Mouse (Mus musculus) kidney, adult 2 months (tissue): Measurements from ENCODE around the gene Cep131.

Experiments used
- CTCF ChIP-seq: fragments of 200-500 bp; conservative IDR thresholded peaks from 2 replicates; pipeline ENCODE4 v1.5.1; 2011; ENCODE audit warnings: low read depth, mild to moderate bottlenecking, control low read depth, low read length, moderate library complexity, mixed read lengths; ENCODE audit not compliant: insufficient read depth, insufficient read length
- POLR2A ChIP-seq: fragments of 200-500 bp; IDR thresholded peaks from one replicate; pipeline ENCODE4 v1.6.1; 2011; ENCODE audit warnings: low read depth, low read length, control low read depth

- TF ChIP-seq POLR2A (no peak), CTCF (no peak)
Observed at GRCm38 (mm10) chr11:120109558-120110210, 23.1 kb upstream of the Cep131 start.
